Mouse (Mus musculus): Measurements from ENCODE around the gene Gtf2h4.

DNA sequence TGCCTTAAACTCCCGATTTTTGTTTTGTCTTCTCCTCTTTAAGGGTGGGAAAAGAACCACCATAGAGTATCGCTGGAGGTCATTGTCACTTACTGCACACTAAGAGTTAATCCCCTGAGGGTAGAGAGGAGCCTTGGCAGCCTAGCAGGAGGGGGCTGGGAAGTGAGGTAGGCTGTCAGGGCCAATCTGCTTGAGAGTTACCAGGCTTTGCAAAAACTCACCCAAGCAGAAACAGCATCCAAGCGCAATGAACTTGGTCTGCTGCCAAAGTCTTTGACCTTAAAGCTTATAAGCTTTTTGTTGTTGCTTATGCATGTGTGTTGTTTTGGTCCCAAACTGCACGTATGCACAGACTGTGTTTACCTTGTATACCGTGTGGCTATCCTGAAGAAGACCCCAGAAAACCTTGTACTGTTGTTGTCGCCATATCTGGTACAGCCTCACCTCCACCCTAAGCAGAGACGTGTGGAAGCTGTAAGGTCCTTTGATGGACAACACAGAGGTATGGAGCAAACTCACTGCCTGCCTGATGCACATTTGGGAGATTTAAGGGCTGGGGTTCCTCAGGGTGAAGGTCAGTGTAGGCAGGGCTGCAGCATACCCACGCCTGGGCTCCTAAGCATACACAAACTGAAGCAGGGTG lies 37.3 kb upstream of the Gtf2h4 start:
- no peak for TF ChIP-seq CTCF (IDR thresholded peaks at IDR 0.05; ENCODE audit: extremely low read depth, insufficient read depth, low read length)
- no peak for TF ChIP-seq POLR2A (IDR thresholded peaks at IDR 0.05; ENCODE audit: extremely low read depth, insufficient read depth, low read length)

All from cortical plate, adult 2 months (tissue).